Mouse (Mus musculus) heart, postnatal 36 days (tissue): Measurements from ENCODE around the gene Cln6. TPM values are rescaled to one million over a fixed set of nuclear protein-coding genes. Genes with fewer than 3 reads are reported as not detected.

Experiments
- DNase-seq, 2 experiments: peaks; one replicate each; pipeline ENCODE4 v3.0.0; 2021 to 2022
- intact Hi-C: fragments of 180-260 bp; cut with DNase I; formaldehyde crosslinking; loops from one replicate; pipeline ENCODE4 v1.15.1; 2025
- total RNA-seq, 2 experiments: library from RNA; stranded (reverse); gene quantifications; 2 replicates each; pipeline ENCODE4 v1.2.3; 2021

The Cln6 gene
- total RNA-seq, 2 experiments from 2014 or later = 23.8 to 26.6 TPM

GRCm38 (mm10) chr9:62870728-62871127 is 32.1 kb downstream of the Cln6 start:
- no peak for DNase-seq
- intact Hi-C loops = no loop called here

DNA sequence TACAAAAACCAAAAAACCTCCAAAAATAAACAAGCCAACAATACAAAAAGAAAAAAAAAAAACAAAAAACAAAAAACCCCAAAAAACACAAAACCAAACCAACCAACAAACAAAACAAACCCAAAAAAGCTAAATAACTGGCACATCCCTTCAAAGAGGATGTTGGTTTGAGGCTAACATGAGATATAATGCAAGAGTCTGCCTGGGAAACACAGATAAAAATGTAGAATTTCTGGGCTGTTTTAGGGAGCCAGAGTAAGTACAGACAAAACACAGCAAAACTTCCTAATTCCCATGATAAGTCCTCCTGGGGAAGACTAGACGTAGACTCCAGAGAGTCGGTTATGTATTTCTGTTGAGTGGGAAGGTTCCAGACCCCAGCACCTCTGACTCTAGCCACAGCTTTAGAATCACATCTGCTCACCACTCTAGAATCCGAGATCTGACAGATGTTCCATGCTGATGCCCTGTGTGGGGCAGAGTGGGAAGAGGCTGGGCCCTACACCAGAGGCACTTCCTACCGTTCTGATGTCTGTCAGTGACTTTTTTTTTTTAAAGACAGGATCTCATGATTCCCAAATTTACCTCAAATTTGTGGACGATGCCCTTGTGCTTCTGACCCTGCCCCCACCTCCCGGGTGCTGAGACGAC is 38.5 kb downstream of the Cln6 start:
- DNase-seq = no peak
- intact Hi-C loops = no loop called here

DNA sequence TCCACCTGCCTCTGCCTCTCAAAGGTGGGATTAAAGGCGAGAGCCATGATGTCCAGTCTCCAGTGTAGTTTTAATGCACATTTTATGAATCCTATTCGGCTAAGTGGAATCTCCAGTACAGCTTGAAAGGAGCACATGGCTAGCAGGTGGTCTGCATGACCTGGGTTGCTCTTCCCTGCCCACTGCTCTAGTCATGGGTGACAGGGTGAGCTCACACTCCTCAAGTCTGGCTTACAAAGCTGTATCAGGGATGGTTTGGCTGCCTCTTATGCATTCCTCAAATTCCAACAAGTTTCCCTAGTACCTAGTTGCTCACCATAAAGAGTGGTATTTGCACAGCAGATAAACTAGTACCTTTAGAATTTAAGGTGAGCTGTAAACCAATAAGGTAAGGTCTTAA is 39.2 kb downstream of the Cln6 start:
- DNase-seq = no peak
- intact Hi-C loops = no loop called here

DNA sequence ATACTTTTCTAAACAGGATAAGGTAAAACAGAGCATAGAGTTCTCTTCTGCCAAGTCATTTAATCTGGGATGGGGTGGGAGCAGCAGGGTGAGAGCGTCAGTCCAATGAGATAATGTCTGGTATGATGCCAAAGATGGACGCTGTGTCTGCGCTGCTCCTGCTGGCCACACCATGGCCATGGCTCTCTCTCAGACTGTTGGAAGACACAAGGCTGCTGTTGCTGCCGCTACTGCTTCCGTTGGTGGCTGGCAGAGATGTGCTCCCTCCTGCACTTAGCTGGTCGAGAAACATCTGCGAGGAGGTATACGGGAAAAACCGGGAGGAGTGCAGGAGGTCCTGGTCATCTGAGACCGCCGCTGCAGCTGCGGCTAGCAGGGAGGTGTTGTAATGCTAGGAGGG is 43.3 kb downstream of the Cln6 start:
- intact Hi-C loops = no loop called here
- DNase-seq = peak; percentile 38 to 67

- DNase-seq = peak; percentile 65 to 69
- intact Hi-C loops = no loop called here
Observed at GRCm38 (mm10) chr9:62894486-62894885, 55.9 kb downstream of the Cln6 start.

Other genes starting within 250 kb of the Cln6 start
- gene Itga11, start 161.0 kb upstream of the Cln6 start, total RNA-seq = 1 to 10 TPM; 1.4 to 2.1 TPM
- 10 to 100 TPM; 16.2 to 16.9 TPM for gene Fem1b, start 26.9 kb upstream of the Cln6 start, total RNA-seq
- 1 to 10 TPM; 1.1 to 1.4 TPM for gene Calml4, start 19.3 kb downstream of the Cln6 start, total RNA-seq
- gene Pias1, start 149.1 kb downstream of the Cln6 start, total RNA-seq = 10 to 100 TPM; 22.6 to 29.4 TPM